ENCODE assay signal across 21 mouse cellular contexts in genomic region chr9:29011476-29011875, GRCm38 (mm10).
DNase-seq lines count a peak whose midpoint lies in the region; ATAC-seq lines count a peak whose summit lies in the region.
"Had no signal": no experiment of that assay in that cellular context is flagged by ENCODE, and none has a peak within 500 bp of the region (broad histone marks: within the 10 kb centered on the region; RNA-seq: fewer than 3 reads in every experiment).

No protein-coding gene starts in this region.

- no peaks in the 10 kb centered on the region for H3K36me3 ChIP-seq in heart, embryonic 11.5 days (ENCODE audit: control insufficient read depth, insufficient read depth, low read length)
- H3K36me3 ChIP-seq in hindbrain, embryonic 10.5 days: no peaks in the 10 kb centered on the region
- no peaks in the 10 kb centered on the region for H3K36me3 ChIP-seq in hindbrain, embryonic 12.5 days
- H3K36me3 ChIP-seq in midbrain, embryonic 11.5 days (ENCODE audit: control insufficient read depth, insufficient read depth, low read length): no peaks in the 10 kb centered on the region
- H3K36me3 ChIP-seq in midbrain, embryonic 13.5 days: no peaks in the 10 kb centered on the region
- H3K36me3 ChIP-seq: embryonic facial prominence, embryonic 10.5 days; embryonic facial prominence, embryonic 12.5 days; forebrain, embryonic 15.5 days had no signal

- 47% methylated on average over 3 of the region's 3 CpGs for WGBS in heart, embryonic 11.5 days (ENCODE audit: insufficient replicate concordance)
- WGBS in hindbrain, embryonic 10.5 days: 14% methylated on average over 3 of the region's 3 CpGs
- 17% methylated on average over 3 of the region's 3 CpGs for WGBS in hindbrain, embryonic 12.5 days
- WGBS in midbrain, embryonic 11.5 days: 30% methylated on average over 3 of the region's 3 CpGs
- 33% methylated on average over 3 of the region's 3 CpGs for WGBS in midbrain, embryonic 13.5 days

- no peak overlapping the region for H3K4me2 ChIP-seq in heart, embryonic 11.5 days
- no peak overlapping the region for H3K4me2 ChIP-seq in hindbrain, embryonic 12.5 days (replicated peaks)
- no peak overlapping the region for H3K4me2 ChIP-seq in midbrain, embryonic 11.5 days
- no peak overlapping the region for H3K4me2 ChIP-seq in midbrain, embryonic 13.5 days (replicated peaks)
- H3K4me2 ChIP-seq: embryonic facial prominence, embryonic 12.5 days; forebrain, embryonic 13.5 days; forebrain, embryonic 15.5 days had no signal

- no peak for ATAC-seq in heart, embryonic 11.5 days (replicated peaks; ENCODE audit: insufficient number of reproducible peaks, low FRiP score, low TSS enrichment)
- no peak for ATAC-seq in hindbrain, embryonic 12.5 days (ENCODE audit: low FRiP score)
- no peak for ATAC-seq in midbrain, embryonic 11.5 days (ENCODE audit: low FRiP score)
- no peak for ATAC-seq in midbrain, embryonic 13.5 days
- ATAC-seq: forebrain, embryonic 13.5 days; forebrain, embryonic 15.5 days; forebrain, postnatal 0 days had no signal

- no peak overlapping the region for H3K9ac ChIP-seq in heart, embryonic 11.5 days (ENCODE audit: low read depth, low read length)
- no peak overlapping the region for H3K9ac ChIP-seq in hindbrain, embryonic 12.5 days
- no peak overlapping the region for H3K9ac ChIP-seq in midbrain, embryonic 11.5 days (ENCODE audit: low read length)
- H3K9ac ChIP-seq in midbrain, embryonic 13.5 days (replicated peaks): no peak overlapping the region
- H3K9ac ChIP-seq: embryonic facial prominence, embryonic 12.5 days; forebrain, embryonic 13.5 days; forebrain, embryonic 15.5 days; forebrain, postnatal 0 days had no signal

- H3K4me1 ChIP-seq in heart, embryonic 11.5 days (ENCODE audit: control insufficient read depth, insufficient read depth, low read length): 0 out of 2 replicates have a peak, but pooled peaks cover 10% of the 10 kb centered on the region
- peaks cover 15% of the 10 kb centered on the region for H3K4me1 ChIP-seq in hindbrain, embryonic 10.5 days (replicated peaks)
- H3K4me1 ChIP-seq in hindbrain, embryonic 12.5 days: 0 out of 2 replicates have a peak, but pooled peaks cover 2% of the 10 kb centered on the region
- no peaks in the 10 kb centered on the region for H3K4me1 ChIP-seq in midbrain, embryonic 11.5 days (ENCODE audit: control insufficient read depth, insufficient read depth, low read length)
- H3K4me1 ChIP-seq in midbrain, embryonic 13.5 days (replicated peaks): peaks cover 9% of the 10 kb centered on the region
- H3K4me1 ChIP-seq: embryonic facial prominence, embryonic 12.5 days; forebrain, embryonic 13.5 days; forebrain, embryonic 15.5 days had no signal

- H3K9me3 ChIP-seq in heart, embryonic 11.5 days (replicated peaks; ENCODE audit: control insufficient read depth, low read length): no peaks in the 10 kb centered on the region
- no peaks in the 10 kb centered on the region for H3K9me3 ChIP-seq in hindbrain, embryonic 10.5 days
- H3K9me3 ChIP-seq in hindbrain, embryonic 12.5 days (replicated peaks): no peaks in the 10 kb centered on the region
- no peaks in the 10 kb centered on the region for H3K9me3 ChIP-seq in midbrain, embryonic 11.5 days (ENCODE audit: control insufficient read depth, low read length)
- no peaks in the 10 kb centered on the region for H3K9me3 ChIP-seq in midbrain, embryonic 13.5 days
- H3K9me3 ChIP-seq: embryonic facial prominence, embryonic 10.5 days; embryonic facial prominence, embryonic 12.5 days; forebrain, embryonic 13.5 days; forebrain, embryonic 15.5 days had no signal

- H3K4me3 ChIP-seq in heart, embryonic 11.5 days (ENCODE audit: low read depth, low read length): no peak overlapping the region
- H3K4me3 ChIP-seq in hindbrain, embryonic 10.5 days: no peak overlapping the region
- no peak overlapping the region for H3K4me3 ChIP-seq in hindbrain, embryonic 12.5 days
- no peak overlapping the region for H3K4me3 ChIP-seq in midbrain, embryonic 11.5 days (ENCODE audit: low read depth, low read length)
- H3K4me3 ChIP-seq in midbrain, embryonic 13.5 days (replicated peaks): no peak overlapping the region
- H3K4me3 ChIP-seq: embryonic facial prominence, embryonic 10.5 days; embryonic facial prominence, embryonic 12.5 days; forebrain, embryonic 13.5 days; forebrain, embryonic 15.5 days had no signal

- H3K27ac ChIP-seq in heart, embryonic 11.5 days (ENCODE audit: low read depth, low read length): no peak overlapping the region
- H3K27ac ChIP-seq in hindbrain, embryonic 10.5 days: peak overlapping the region; percentile 13; the same call in 1 of the 2 replicates
- H3K27ac ChIP-seq in hindbrain, embryonic 12.5 days: no peak overlapping the region
- H3K27ac ChIP-seq in midbrain, embryonic 11.5 days (ENCODE audit: low read depth, low read length): no peak overlapping the region
- H3K27ac ChIP-seq in midbrain, embryonic 13.5 days: no peak overlapping the region
- H3K27ac ChIP-seq: embryonic facial prominence, embryonic 10.5 days; embryonic facial prominence, embryonic 12.5 days; forebrain, embryonic 13.5 days; forebrain, embryonic 15.5 days had no signal

- no peaks in the 10 kb centered on the region for H3K27me3 ChIP-seq in heart, embryonic 11.5 days (ENCODE audit: control insufficient read depth, insufficient read depth, low read length)
- no peaks in the 10 kb centered on the region for H3K27me3 ChIP-seq in hindbrain, embryonic 10.5 days (ENCODE audit: insufficient read depth, poor library complexity, severe bottlenecking)
- H3K27me3 ChIP-seq in hindbrain, embryonic 12.5 days: no peaks in the 10 kb centered on the region
- no peaks in the 10 kb centered on the region for H3K27me3 ChIP-seq in midbrain, embryonic 11.5 days (ENCODE audit: control insufficient read depth, insufficient read depth, low read length)
- no peaks in the 10 kb centered on the region for H3K27me3 ChIP-seq in midbrain, embryonic 13.5 days
- H3K27me3 ChIP-seq: embryonic facial prominence, embryonic 12.5 days; forebrain, embryonic 13.5 days; forebrain, embryonic 15.5 days had no signal

- peak; percentile 61 for DNase-seq in heart, adult 11 months
- DNase-seq in hindbrain, embryonic 10.5 days (ENCODE audit: low spot score): peak; percentile 20
- DNase-seq in midbrain, embryonic 11.5 days (ENCODE audit: low spot score, missing footprints): peak; percentile 70
- peak; percentile 4 for DNase-seq in embryo, embryonic 9.5 days (ENCODE audit: extremely low spot score)
- no peak for DNase-seq in layer of hippocampus, adult 18-20 months (ENCODE audit: low spot score in 2 of 2)
- DNase-seq: adrenal gland, adult 2 months; adrenal gland, postnatal 10 days; adrenal gland, postnatal 36 days; cerebellum, adult 11-12 months; cerebellum, adult 2 months; cerebellum, adult 9-10 months; cerebellum, postnatal 10 days; cerebellum, postnatal 25 days; forebrain, postnatal 0 days had no signal

Comparison
In these comparisons a context has a peak if more than half of its experiments do, and no peak if none do; other contexts are left out.
1. DNase-seq: peak in heart, adult 11 months (single experiment), hindbrain, embryonic 10.5 days (single experiment), midbrain, embryonic 11.5 days (single experiment) and embryo, embryonic 9.5 days (single experiment); none in layer of hippocampus, adult 18-20 months (0 of 2).